Mouse (Mus musculus): ENCODE measurements at regions not wholly inside any gene's neighbourhood (a gene's known extent, or its start where the extent isn't known, plus 50 kb on each side); places are given as distances from the start of the nearest gene placed in this dataset.

GRCm38 (mm10) chr5:133768856-133769255 lies 330.7 kb upstream of the Castor2 start:
- TF ChIP-seq GATA1 (IDR thresholded peaks at IDR 0.05; ENCODE audit: borderline replicate concordance, low read length) (no peak), FLI1 (IDR thresholded peaks at IDR 0.05; ENCODE audit: low read length) (no peak)

Data from megakaryocyte, embryonic 14.5 days (primary cell).